Mouse (Mus musculus): ENCODE measurements around the gene Fam186b.

GRCm38 (mm10) chr15:99278271-99278670 is 17.4 kb downstream of the Fam186b start:
- TF ChIP-seq CTCF (IDR thresholded peaks at IDR 0.05; ENCODE audit: low read depth): no peak
- TF ChIP-seq EP300 (optimal IDR thresholded peaks at IDR 0.05): no peak

All from stomach, postnatal 0 days (tissue).